Mouse (Mus musculus) layer of hippocampus, postnatal 14 days (tissue): Measurements from ENCODE around the gene Xrcc3. TPM values are rescaled to one million over a fixed set of nuclear protein-coding genes. Genes with fewer than 3 reads are reported as not detected.

ENCODE experiments used
- total RNA-seq, 2 experiments: library from RNA; stranded (reverse); gene quantifications; 2 replicates each; pipeline ENCODE4 v1.2.3; 2021

The Xrcc3 gene
- total RNA-seq, 2 experiments from 2014 or later, result 3.0 to 3.9 TPM

Other genes with a start within 250 kb of the Xrcc3 start
- gene Mark3, start 239.3 kb downstream of the Xrcc3 start, total RNA-seq, result 100 to 1,000 TPM; 126 to 133 TPM
- 1,000 to 10,000 TPM; 1,245 to 1,280 TPM for gene Ckb, start 141.5 kb downstream of the Xrcc3 start, total RNA-seq
- 10 to 100 TPM; 15.6 to 17.5 TPM for gene Trmt61a, start 135.8 kb downstream of the Xrcc3 start, total RNA-seq
- 10 to 100 TPM; 42.0 to 44.4 TPM for gene Bag5, start 100.6 kb downstream of the Xrcc3 start, total RNA-seq
- 10 to 100 TPM; 38.5 to 40.0 TPM for gene Apopt1, start 100.6 kb downstream of the Xrcc3 start, total RNA-seq
- gene Klc1, start 55.0 kb downstream of the Xrcc3 start, total RNA-seq, result 100 to 1,000 TPM; 826 to 832 TPM
- 10 to 100 TPM; 17.3 to 20.4 TPM for gene Zfyve21, start 297 bp upstream of the Xrcc3 start, total RNA-seq
- gene Ppp1r13b, start 94.2 kb upstream of the Xrcc3 start, total RNA-seq, result 10 to 100 TPM; 79.3 to 83.0 TPM
- 100 to 1,000 TPM; 434 to 440 TPM for gene Atp5mpl, start 153.1 kb upstream of the Xrcc3 start, total RNA-seq
- under 1 TPM; 0.12 to 0.16 TPM for gene Tdrd9, start 157.7 kb upstream of the Xrcc3 start, total RNA-seq
- under 1 TPM in 1 of 2 experiments, not detected in 1; 0.38 TPM for gene Rd3l, start 167.4 kb upstream of the Xrcc3 start, total RNA-seq